Mouse (Mus musculus): ENCODE data around the gene Cfap54. TPM values are rescaled to one million over a fixed set of nuclear protein-coding genes. Genes with fewer than 3 reads are reported as not detected.

Gene Cfap54
- polyA plus RNA-seq (2017; shearing (Covaris generic)), result 1 to 10 TPM in 1 of 3 experiments, under 1 TPM in 2; 0.70 to 2.5 (median 0.93) TPM

GRCm38 (mm10) chr10:93081133-93081779 is at the start of gene Cfap54:
Gene Cfap54, minus strand, starts transcription at chr10:93081618.
- peak; percentile 96 for ATAC-seq

- no peak for ATAC-seq
Measured at GRCm38 (mm10) chr10:93130456-93130940, 49.1 kb upstream of the Cfap54 start.

DNA sequence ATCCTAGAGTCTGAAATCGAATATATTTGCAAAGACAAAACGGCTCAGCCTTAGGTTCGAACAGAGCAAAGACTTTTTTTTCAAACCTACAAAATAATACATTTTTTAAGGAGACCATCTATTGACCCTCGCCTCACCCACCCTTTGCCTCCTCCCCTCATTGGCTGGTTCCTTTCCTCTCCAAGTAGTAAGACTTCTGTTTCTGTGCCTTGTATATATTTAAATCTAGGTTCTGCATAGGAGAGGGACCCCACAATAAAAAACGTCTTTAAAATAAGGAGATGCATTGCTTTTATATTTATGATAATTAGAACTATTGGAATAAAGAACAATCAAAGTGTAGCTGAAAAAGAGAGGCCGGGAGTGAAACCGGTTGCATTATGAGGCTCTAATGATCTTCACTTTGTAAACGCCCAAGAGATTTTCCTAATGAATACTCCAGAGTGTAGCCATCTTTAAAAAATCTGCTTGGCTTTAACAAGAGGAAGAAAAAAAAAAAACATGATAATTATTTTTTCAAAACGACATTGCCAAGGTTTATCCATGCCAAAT is 48.6 kb upstream of the Cfap54 start:
- no peak for ATAC-seq

DNA sequence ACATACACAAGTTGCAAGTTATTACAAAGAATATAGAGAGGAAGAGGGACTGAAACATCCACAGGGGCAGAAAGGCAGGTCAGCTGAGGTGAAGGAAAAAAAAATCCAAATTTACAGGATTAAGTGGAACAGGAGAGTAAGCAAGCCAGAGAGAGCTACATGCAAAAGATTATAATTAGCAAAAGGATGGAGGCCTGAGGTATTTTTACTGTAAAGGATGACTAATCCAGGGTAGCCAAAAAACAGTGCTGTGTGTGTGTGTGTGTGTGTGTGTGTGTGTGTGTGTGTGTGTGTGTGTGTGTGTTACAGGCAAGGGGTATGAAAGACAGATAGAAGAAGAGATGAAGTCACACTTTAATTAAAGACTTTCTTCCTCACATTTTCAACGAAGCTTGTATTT is 47.9 kb upstream of the Cfap54 start:
- ATAC-seq, result no peak

GRCm38 (mm10) chr10:93128566-93128965 is 47.1 kb upstream of the Cfap54 start:
- ATAC-seq, result no peak

DNA sequence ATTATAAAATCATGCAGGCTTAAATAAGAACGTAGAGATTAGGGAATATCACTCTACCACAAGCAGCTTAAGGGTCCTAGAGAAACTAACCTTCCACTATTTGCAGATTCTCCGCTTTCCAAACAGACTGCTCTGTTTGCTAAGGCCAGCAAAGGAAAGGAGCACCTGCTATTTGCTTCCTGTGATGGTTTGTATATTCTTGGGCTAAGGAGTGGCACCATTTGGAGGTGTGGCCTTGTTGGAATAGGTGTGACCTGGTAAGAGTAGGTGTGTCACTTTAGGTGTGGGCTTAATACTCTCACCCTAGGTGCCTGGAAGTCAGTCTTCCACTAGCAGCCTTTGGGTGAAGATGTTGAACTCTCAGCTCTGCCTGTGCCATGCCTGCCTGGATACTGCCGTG is 44.6 kb upstream of the Cfap54 start:
- no peak for ATAC-seq

DNA sequence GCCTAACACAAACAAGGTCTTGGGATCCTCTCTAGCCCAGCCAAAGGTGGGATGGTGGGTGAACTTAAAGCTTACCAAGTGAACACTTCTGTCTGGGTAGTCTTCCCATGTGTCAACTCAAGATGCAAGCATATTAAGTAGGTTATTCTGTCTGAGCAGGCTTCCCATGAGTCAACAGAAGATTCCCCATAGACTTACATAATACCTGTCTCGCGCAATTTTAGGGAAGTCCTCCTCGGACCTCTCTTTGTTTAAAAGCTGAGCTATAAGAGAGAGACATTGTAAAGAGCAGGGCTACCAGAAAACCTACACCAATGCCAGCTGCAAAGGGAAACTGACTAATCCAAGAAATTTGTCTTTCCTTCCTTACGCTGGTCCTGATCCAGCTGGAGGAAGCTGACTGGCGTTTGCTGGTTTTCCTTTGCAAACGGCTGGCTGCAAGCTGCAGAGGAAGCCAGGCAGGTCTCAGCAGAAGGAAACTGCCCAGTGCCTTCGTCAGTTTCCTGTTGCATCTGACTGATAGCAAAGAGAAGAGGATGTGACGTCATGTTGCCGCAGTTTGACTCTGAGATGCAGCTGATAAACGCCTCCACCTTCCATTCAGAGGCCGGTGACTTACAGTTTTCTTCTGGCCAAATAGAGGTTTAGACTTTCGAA is 42.7 kb upstream of the Cfap54 start:
- peak; percentile 99 for ATAC-seq

DNA sequence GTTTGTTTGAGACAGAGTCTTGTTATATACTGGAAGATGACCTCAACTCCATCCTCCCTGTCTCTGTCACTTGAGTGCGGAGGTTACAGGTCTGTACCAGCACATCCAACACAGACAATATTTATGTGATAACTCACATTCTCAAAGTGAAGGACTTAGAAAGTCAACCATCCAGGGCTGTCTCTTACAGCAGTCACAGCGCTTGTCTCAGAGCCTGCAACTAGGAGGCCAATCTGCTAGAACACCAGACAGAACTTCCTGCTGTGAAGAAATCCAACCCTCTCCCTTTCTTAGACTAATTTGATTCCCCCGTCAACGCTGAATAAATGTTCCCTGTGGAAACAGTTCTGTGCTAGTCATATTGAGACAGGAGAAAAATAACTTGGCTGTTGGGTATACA is 41.9 kb upstream of the Cfap54 start:
- ATAC-seq, result no peak

DNA sequence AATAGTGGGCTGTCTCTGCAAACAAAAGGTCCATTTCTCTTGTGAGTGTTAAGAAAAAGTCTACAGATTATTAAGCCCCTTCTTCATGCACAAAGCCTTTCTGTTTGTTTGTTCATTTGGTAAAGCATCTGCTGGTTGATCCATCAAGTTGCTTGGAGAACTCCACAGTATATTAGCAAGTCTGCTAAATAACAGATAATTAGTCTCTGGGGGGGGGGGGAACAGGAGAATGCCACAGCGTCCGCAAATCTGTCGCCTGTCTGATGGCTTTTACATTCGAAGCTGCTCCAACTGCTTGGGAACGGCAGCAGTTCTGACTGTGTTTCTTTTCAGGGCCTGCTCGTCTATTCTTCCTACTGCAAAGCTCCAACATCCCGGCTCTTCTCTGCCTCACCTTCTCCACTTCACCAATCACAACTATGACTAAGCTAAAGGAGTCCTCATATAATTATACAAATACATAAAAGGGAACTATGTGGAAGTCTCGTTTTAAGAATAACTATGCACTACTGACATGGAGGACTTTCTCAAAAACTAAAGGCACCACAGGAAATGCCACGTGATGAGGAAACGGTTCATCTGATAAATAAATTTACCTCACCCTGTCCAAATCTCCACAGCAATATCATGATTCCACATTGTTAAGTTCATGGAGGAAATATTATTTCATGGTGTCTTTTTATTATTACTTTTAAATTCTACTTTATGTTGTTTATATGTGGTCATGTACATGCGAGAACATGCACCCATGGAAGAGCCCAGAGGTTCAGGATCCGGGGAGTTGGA is 41.2 kb upstream of the Cfap54 start:
- peak; percentile 32 for ATAC-seq

DNA sequence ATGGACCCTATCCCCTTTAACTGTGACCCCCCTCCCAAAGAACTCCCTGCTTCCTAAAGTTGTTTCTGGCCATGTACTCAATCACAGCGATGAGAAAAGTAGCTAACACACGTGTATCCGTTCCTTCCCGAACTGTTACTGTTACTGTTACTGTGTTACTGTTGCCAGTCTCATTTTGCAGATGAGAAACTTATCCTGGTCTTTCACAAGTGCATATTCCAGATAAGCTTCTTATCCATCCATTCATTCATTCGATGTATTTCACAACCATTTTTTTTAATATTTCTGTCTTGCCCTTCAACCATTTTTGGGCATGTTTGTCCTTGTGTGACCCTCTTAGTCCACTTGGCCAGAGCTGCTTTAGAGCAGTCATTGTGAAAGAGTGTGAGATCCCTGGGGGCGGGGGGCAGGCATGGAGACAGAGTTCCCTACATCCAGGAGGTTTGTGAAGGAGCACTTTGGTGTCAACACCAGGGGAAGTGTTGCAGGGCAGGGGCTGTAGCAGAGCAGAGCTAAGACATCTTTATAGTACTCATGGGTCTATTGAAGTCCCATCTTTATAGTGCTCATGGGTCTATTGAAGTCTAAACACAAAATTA is 39.9 kb upstream of the Cfap54 start:
- no peak for ATAC-seq

- no peak for ATAC-seq
Measured at GRCm38 (mm10) chr10:93119809-93120208, 38.4 kb upstream of the Cfap54 start.

- no peak for ATAC-seq
Measured at GRCm38 (mm10) chr10:93116636-93117035, 35.2 kb upstream of the Cfap54 start.

- ATAC-seq, result no peak
Measured at GRCm38 (mm10) chr10:93115743-93116142, 34.3 kb upstream of the Cfap54 start.

DNA sequence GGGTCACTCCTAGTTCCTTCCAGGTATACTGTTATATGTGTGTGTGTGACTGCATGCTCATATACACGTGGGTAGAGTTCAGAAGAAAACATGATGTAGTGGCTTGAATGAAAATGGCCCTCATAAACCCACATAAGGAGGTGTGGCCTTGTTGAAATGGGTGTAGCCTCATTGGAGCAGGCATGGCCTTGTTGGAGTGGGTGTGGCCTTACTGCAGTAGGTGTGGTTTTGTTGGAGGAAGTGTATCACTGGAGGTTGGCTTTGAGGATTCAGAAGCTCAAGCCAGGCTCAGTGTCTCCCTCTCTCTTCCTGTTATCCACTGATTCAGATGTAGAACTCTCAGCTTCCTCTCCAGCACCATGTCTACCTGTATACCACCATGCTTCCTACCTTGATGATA is 33.4 kb upstream of the Cfap54 start:
- ATAC-seq, result no peak

DNA sequence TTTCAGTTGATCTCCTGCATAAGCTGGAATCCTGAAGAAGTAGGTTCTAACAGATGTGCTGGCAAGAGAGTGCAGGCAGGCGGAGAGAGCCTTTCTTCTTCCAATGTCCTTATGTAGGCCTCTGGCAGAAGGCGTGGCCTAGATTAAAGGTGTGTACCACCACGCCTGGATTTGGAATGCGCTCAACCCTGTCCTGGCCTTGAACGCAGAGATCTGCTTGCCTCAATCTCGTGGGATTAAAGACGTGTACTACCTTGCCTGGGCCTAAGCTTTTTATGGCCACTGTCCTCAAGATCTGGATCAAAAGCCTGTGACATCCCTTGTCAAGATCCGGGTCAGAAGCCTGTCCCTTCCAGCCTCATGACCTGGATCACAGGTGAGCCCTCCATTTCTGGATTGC is 32.5 kb upstream of the Cfap54 start:
- no peak for ATAC-seq

- no peak for ATAC-seq
Measured at GRCm38 (mm10) chr10:93112021-93112420, 30.6 kb upstream of the Cfap54 start.

- no peak for ATAC-seq
Measured at GRCm38 (mm10) chr10:93111412-93111811, 30.0 kb upstream of the Cfap54 start.

- ATAC-seq, result no peak
Measured at GRCm38 (mm10) chr10:93105358-93105757, 23.9 kb upstream of the Cfap54 start.

DNA sequence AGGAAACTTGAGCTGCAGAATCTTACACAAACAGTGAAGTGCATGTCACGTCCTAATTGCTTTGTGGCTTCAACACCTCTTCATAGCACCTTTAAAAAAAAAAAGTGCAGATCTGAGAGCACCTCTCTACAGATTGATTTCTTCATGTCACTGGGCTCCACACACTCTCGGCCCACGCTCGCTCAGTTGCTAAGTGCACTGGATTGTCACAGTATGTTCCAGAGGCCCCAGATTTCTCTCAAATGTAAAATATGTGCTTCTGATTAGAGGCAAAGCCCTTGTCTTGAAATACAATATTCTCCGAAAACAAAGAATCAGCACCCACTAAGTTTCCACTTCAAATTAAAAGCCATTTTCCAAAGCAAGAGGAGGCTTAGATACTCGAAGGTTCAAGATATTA is 22.9 kb upstream of the Cfap54 start:
- peak; percentile 32 for ATAC-seq

DNA sequence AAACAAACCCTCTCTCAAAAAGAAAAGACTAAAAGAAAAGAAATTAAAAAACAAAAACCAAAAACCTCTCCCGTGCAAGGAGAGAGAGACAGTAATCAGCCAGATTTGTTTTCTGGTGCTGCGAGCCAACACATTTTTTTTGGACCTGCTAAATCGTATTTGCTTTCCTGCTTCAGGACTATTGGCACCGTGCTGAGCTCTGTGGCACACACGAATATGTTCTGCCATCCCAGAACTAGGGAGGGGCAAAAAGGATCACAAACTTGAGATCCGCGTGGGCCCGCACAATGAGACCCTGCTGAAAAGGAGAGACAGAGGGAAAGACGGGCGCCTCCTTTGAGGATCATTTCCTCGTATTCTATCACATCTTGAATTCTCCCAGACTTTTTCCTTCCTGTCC is 22.3 kb upstream of the Cfap54 start:
- ATAC-seq, result no peak

GRCm38 (mm10) chr10:93102321-93102720 is 20.9 kb upstream of the Cfap54 start:
- ATAC-seq, result no peak

DNA sequence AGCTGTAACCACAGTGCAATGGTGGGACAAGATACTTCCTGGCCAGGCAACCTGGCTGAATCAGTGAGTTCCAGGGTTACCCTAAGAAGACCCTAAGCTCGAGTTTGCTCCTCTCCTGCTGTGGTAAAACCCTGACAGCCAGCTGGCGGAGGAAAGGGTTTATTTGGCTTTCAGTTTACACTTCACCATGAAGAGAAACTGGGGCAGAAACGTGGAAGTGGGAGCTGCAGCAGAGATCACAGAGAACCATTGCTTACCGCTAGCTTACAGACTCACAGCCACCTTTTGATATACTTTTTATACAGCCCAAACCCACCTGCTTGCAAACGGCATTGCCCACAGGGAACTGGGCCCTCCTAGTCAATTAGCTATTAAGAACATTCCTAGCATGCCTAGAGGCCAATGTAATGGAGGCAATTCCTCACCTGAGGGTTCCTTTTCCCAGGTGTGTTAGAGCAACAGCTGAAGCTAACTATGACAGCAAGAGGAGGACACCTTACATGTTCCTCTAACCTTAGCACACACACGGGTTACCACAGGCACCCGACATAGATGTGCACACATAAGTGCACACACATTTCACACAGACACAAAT is 16.9 kb upstream of the Cfap54 start:
- ATAC-seq, result no peak

Measured in inflammation-experienced regulatory T-cells, adult 6 months (primary cell).